Comparison of ENCODE assay signal across 9 mouse cellular contexts in genomic region chr10:93642897-93643296, GRCm38 (mm10). TPM values are rescaled to one million over a fixed set of nuclear protein-coding genes. Genes with fewer than 3 reads are reported as not detected.
DNase-seq lines count a peak whose midpoint lies in the region; ATAC-seq and TF ChIP-seq lines count a peak whose summit lies in the region.
"Had no signal": no experiment of that assay in that cellular context is flagged by ENCODE, and none has a peak within 500 bp of the region (broad histone marks: within the 10 kb centered on the region; RNA-seq: fewer than 3 reads in every experiment).

No protein-coding gene starts in this region.

- no peak overlapping the region for H3K4me3 ChIP-seq in embryonic facial prominence, embryonic 13.5 days
- H3K4me3 ChIP-seq in embryonic facial prominence, embryonic 10.5 days = no peak overlapping the region
- H3K4me3 ChIP-seq in forebrain, embryonic 11.5 days (ENCODE audit: low read depth, low read length) = no peak overlapping the region
- H3K4me3 ChIP-seq in layer of hippocampus, adult 2 months = no peak overlapping the region

- H3K27me3 ChIP-seq in embryonic facial prominence, embryonic 13.5 days = peaks cover 37% of the 10 kb centered on the region
- H3K27me3 ChIP-seq in embryonic facial prominence, embryonic 10.5 days (replicated peaks; ENCODE audit: low read depth, poor library complexity, severe bottlenecking) = peaks cover 67% of the 10 kb centered on the region
- no peaks in the 10 kb centered on the region; the same call in 1 of the 2 replicates for H3K27me3 ChIP-seq in forebrain, embryonic 11.5 days (ENCODE audit: control insufficient read depth, insufficient read depth, low read length)

- H3K27ac ChIP-seq in embryonic facial prominence, embryonic 13.5 days = no peak overlapping the region
- no peak overlapping the region for H3K27ac ChIP-seq in embryonic facial prominence, embryonic 10.5 days (replicated peaks)
- no peak overlapping the region for H3K27ac ChIP-seq in forebrain, embryonic 11.5 days (ENCODE audit: low read depth, low read length)
- H3K27ac ChIP-seq in layer of hippocampus, adult 2 months = no peak overlapping the region

- TF ChIP-seq CTCF in layer of hippocampus, adult 2 months (conservative IDR thresholded peaks at IDR 0.05) = no peak

- 54% methylated on average over 8 of the region's 8 CpGs for WGBS in embryonic facial prominence, embryonic 13.5 days
- WGBS in embryonic facial prominence, embryonic 10.5 days = 62% methylated on average over 8 of the region's 8 CpGs
- WGBS in forebrain, embryonic 11.5 days = 49% methylated on average over 8 of the region's 8 CpGs

- peak overlapping the region; percentile 99; the same call in 1 of the 2 replicates for H3K4me2 ChIP-seq in embryonic facial prominence, embryonic 13.5 days
- peak overlapping the region; percentile 99; the same call in 1 of the 2 replicates for H3K4me2 ChIP-seq in forebrain, embryonic 11.5 days (ENCODE audit: low read depth, low read length, severe bottlenecking)

- no peak overlapping the region for H3K9ac ChIP-seq in embryonic facial prominence, embryonic 13.5 days
- H3K9ac ChIP-seq in forebrain, embryonic 11.5 days (ENCODE audit: low read length) = no peak overlapping the region

- no peak for DNase-seq in embryonic facial prominence, embryonic 10.5 days (ENCODE audit: low spot score)
- peak; percentile 73 for DNase-seq in 3T3-L1 (ENCODE audit: low read depth, low spot score)
- DNase-seq in forebrain, embryonic 11.5 days (ENCODE audit: low spot score) = no peak
- peak; percentile 25 for DNase-seq in lung, postnatal 36 days
- DNase-seq in thymus, postnatal 10 days (ENCODE audit: low spot score in 2 of 2) = no peak
- DNase-seq in adrenal gland, adult 8-10 months = no peak
- DNase-seq in layer of hippocampus, adult 2 months (ENCODE audit: low spot score in 2 of 2) = no peak
- DNase-seq: layer of hippocampus, postnatal 36 days had no signal

- H3K9me3 ChIP-seq in embryonic facial prominence, embryonic 13.5 days = no peaks in the 10 kb centered on the region
- H3K9me3 ChIP-seq in embryonic facial prominence, embryonic 10.5 days = no peaks in the 10 kb centered on the region
- no peaks in the 10 kb centered on the region for H3K9me3 ChIP-seq in forebrain, embryonic 11.5 days (ENCODE audit: control insufficient read depth, low read length)

- no peak for ATAC-seq in embryonic facial prominence, embryonic 13.5 days (ENCODE audit: insufficient number of reproducible peaks, insufficient read depth, low FRiP score, low TSS enrichment, low read depth)
- no peak for ATAC-seq in forebrain, embryonic 11.5 days (replicated peaks; ENCODE audit: low FRiP score)

- peaks cover 18% of the 10 kb centered on the region for H3K4me1 ChIP-seq in embryonic facial prominence, embryonic 13.5 days
- H3K4me1 ChIP-seq in embryonic facial prominence, embryonic 10.5 days = peaks cover 23% of the 10 kb centered on the region
- H3K4me1 ChIP-seq in forebrain, embryonic 11.5 days (replicated peaks; ENCODE audit: control insufficient read depth, insufficient read depth, low read length) = peaks cover 8% of the 10 kb centered on the region; the same call in 1 of the 2 replicates

- no peaks in the 10 kb centered on the region for H3K36me3 ChIP-seq in embryonic facial prominence, embryonic 13.5 days
- peaks cover 12% of the 10 kb centered on the region for H3K36me3 ChIP-seq in embryonic facial prominence, embryonic 10.5 days (replicated peaks)
- H3K36me3 ChIP-seq in forebrain, embryonic 11.5 days (ENCODE audit: control insufficient read depth, insufficient read depth, low read length) = peaks cover 2% of the 10 kb centered on the region; the same call in 1 of the 2 replicates

RNA-seq across cellular contexts. Expression of gene Ntn4, which starts 2.4 kb away (rescaled TPM):
- polyA plus RNA-seq in embryonic facial prominence, embryonic 13.5 days (2015; fragmentation: Nextera tagmentation; extraction: Ambion mirVana) = 0.87 and 1.2 TPM in 2 replicates
- polyA plus RNA-seq in embryonic facial prominence, embryonic 10.5 days (2016; fragmentation: Nextera tagmentation; extraction: Ambion mirVana) = 0.41 and 0.87 TPM in 2 replicates
- polyA plus RNA-seq in forebrain, embryonic 11.5 days (2014; fragmentation: Nextera tagmentation; extraction: Ambion mirVana) = 2.9 and 4.4 TPM in 2 replicates
- 10 to 100 TPM; 20.1 to 30.3 (median 26.3) TPM for total RNA-seq in adrenal gland, adult 8-10 months (2022)
- total RNA-seq in layer of hippocampus, adult 2 months (2021) = 1 to 10 TPM; 5.5 to 7.8 TPM

RNA-seq across cellular contexts. Expression of gene Snrpf, which starts 53.4 kb away (rescaled TPM):
- polyA plus RNA-seq in embryonic facial prominence, embryonic 13.5 days (2015; fragmentation: Nextera tagmentation; extraction: Ambion mirVana) = 123 and 146 TPM in 2 replicates
- 189 TPM in 2 replicates for polyA plus RNA-seq in embryonic facial prominence, embryonic 10.5 days (2016; fragmentation: Nextera tagmentation; extraction: Ambion mirVana)
- polyA plus RNA-seq in forebrain, embryonic 11.5 days (2014; fragmentation: Nextera tagmentation; extraction: Ambion mirVana) = 155 and 161 TPM in 2 replicates
- 10 to 100 TPM; 11.0 to 20.5 (median 13.2) TPM for total RNA-seq in adrenal gland, adult 8-10 months (2022)
- total RNA-seq in layer of hippocampus, adult 2 months (2021) = 10 to 100 TPM; 11.5 to 12.6 TPM

Comparison
In these comparisons a context has a peak if more than half of its experiments do, and no peak if none do; other contexts are left out.
1. DNase-seq: peak in 3T3-L1 (single experiment) and lung, postnatal 36 days (single experiment); none in embryonic facial prominence, embryonic 10.5 days (single experiment), forebrain, embryonic 11.5 days (single experiment), thymus, postnatal 10 days (0 of 2), adrenal gland, adult 8-10 months (single experiment) and layer of hippocampus, adult 2 months (0 of 2).